Mouse (Mus musculus) neural tube, embryonic 14.5 days (tissue): ENCODE data around the gene Ralgds. TPM values are rescaled to one million over a fixed set of nuclear protein-coding genes. Genes with fewer than 3 reads are reported as not detected.
A peak's percentile ranks its signal among the peaks of the same experiment; 100 is the strongest.

Experiments
- ATAC-seq: fragments of 200-750 bp; cut with Nextera tagmentation; 2 replicates; pipeline ENCODE4 v1.8.0; 2017; ENCODE audit warnings: low read depth, mild to moderate bottlenecking, moderate TSS enrichment, moderate library complexity
- H3K27ac ChIP-seq: fragments of 300-500 bp; sonication (generic); 2 replicates; pipeline ENCODE4 v1.5.1; 2014; ENCODE audit warnings: low read depth, mild to moderate bottlenecking, control low read depth, low read length, moderate library complexity, mixed read lengths
- H3K27me3 ChIP-seq: fragments of 300-500 bp; sonication (generic); 2 replicates; pipeline ENCODE4 v1.6.1; 2014; ENCODE audit warnings: low read length; ENCODE audit not compliant: control insufficient read depth, insufficient read depth
- H3K36me3 ChIP-seq: fragments of 300-500 bp; sonication (generic); 2 replicates; pipeline ENCODE4 v1.6.1; 2014; ENCODE audit warnings: low read length, mixed read lengths; ENCODE audit not compliant: control insufficient read depth, insufficient read depth
- H3K4me1 ChIP-seq: fragments of 300-500 bp; sonication (generic); 2 replicates; pipeline ENCODE4 v1.6.1; 2014; ENCODE audit warnings: low read length; ENCODE audit not compliant: control insufficient read depth, insufficient read depth
- H3K4me2 ChIP-seq: fragments of 300-500 bp; sonication (generic); 2 replicates; pipeline ENCODE4 v1.6.1; 2014; ENCODE audit warnings: mild to moderate bottlenecking, low read depth, low read length, control low read depth
- H3K4me3 ChIP-seq: fragments of 300-500 bp; sonication (generic); 2 replicates; pipeline ENCODE4 v1.5.1; 2014; ENCODE audit warnings: low read depth, low read length, control low read depth, mixed read lengths
- H3K9ac ChIP-seq: fragments of 300-500 bp; sonication (generic); replicated peaks from 2 replicates; pipeline ENCODE4 v1.6.1; 2014; ENCODE audit warnings: low read depth, mild to moderate bottlenecking, control low read depth, low read length, mixed read lengths
- H3K9me3 ChIP-seq: fragments of 300-500 bp; sonication (generic); 2 replicates; pipeline ENCODE4 v1.6.1; 2016; ENCODE audit warnings: low read length; ENCODE audit not compliant: control insufficient read depth
- WGBS: fragments of 180-500 bp; shearing (Covaris S2); extraction: QIAGEN DNeasy Blood & Tissue Kit; methylation state at CpG from one replicate; pipeline ENCODE4 v1.1.7; 2014; 5-methylcytosine and 5-hydroxymethylcytosine counted together
- polyA plus RNA-seq: library from polyadenylated mRNA; unstranded; fragments of >200 nt; fragmentation: Nextera tagmentation; extraction: Ambion mirVana; gene quantifications from 2 replicates; pipeline ENCODE4 v1.2.1, GENCODE M21; 2014

Ralgds gene
- polyA plus RNA-seq, 1 experiment from 2014 or later: 76.5 TPM

- Histone ChIP-seq H3K4me1 (peaks cover 47% of the 10 kb centered on the region), H3K9me3 (no peaks in the 10 kb centered on the region), H3K4me2 (no peak overlapping the region), H3K36me3 (no peaks in the 10 kb centered on the region), H3K4me3 (no peak overlapping the region), H3K27me3 (no peaks in the 10 kb centered on the region), H3K27ac (no peak overlapping the region), H3K9ac (no peak overlapping the region)
- no peak for ATAC-seq
- 44% methylated on average over 5 of the region's 5 CpGs for WGBS
These were observed 4.4 kb downstream of the Ralgds start for GRCm38 (mm10) chr2:28517206-28517909.

DNA sequence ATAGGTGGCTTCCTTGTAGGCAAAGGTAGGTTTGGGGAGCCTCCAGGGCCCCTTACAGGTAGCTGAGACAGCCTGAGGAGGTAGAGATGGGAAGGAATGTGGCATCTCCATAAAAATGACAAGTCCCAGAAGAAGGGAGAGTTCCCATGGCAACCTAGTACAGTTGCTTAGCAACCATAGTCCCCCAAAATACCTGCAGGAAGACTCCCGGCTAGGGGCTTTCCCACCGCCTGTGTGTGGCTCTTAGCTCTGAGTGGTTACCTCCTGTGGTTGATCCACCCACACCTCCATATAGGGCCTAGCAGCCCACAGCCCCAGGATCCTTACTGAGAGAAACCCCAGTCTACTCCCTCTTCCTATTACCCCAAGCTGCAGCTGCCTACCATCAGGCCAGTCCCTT lies 5.3 kb downstream of the Ralgds start:
- H3K27ac ChIP-seq: no peak overlapping the region
- H3K27me3 ChIP-seq: no peaks in the 10 kb centered on the region
- no peaks in the 10 kb centered on the region for H3K36me3 ChIP-seq
- H3K9me3 ChIP-seq: no peaks in the 10 kb centered on the region
- H3K9ac ChIP-seq: no peak overlapping the region
- H3K4me2 ChIP-seq: peak overlapping the region; percentile 1; the same call in 1 of the 2 replicates
- no peak for ATAC-seq
- H3K4me3 ChIP-seq: no peak overlapping the region
- H3K4me1 ChIP-seq: peaks cover 47% of the 10 kb centered on the region
- WGBS: 10% methylated on average over 2 of the region's 2 CpGs

GRCm38 (mm10) chr2:28520581-28520980 lies 7.7 kb downstream of the Ralgds start:
- WGBS: 66% methylated on average over 5 of the region's 5 CpGs
- Histone ChIP-seq H3K4me3 (no peak overlapping the region), H3K36me3 (no peaks in the 10 kb centered on the region), H3K27ac (no peak overlapping the region), H3K9ac (no peak overlapping the region), H3K4me2 (no peak overlapping the region), H3K9me3 (no peaks in the 10 kb centered on the region), H3K27me3 (no peaks in the 10 kb centered on the region), H3K4me1 (peaks cover 48% of the 10 kb centered on the region)
- no peak for ATAC-seq

GRCm38 (mm10) chr2:28521571-28522151 lies 8.7 kb downstream of the Ralgds start:
- Histone ChIP-seq H3K4me3 (no peak overlapping the region), H3K9ac (no peak overlapping the region), H3K27me3 (no peaks in the 10 kb centered on the region), H3K9me3 (no peaks in the 10 kb centered on the region), H3K4me2 (no peak overlapping the region), H3K4me1 (peaks cover 47% of the 10 kb centered on the region), H3K36me3 (no peaks in the 10 kb centered on the region), H3K27ac (no peak overlapping the region)
- no peak for ATAC-seq
- WGBS: 85% methylated on average over 6 of the region's 6 CpGs

DNA sequence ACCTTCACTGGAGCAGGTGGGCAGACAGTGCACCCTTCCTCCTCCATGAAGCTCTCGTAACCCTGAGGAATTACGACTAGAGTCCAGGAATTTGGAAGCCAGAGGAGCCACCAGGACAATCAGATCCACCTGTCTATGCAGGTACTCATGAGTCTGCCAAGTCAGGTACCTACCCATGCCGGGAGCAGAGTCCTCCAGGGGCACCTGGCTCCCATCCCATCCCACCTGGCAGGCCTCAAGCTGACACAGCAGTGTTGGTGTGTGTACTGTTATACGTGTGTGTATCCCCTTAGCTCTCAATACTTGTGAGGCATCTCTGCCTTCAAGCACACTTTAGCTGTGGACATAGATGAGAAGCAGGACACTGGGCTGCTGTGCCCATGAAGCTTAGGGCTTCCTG lies 9.2 kb downstream of the Ralgds start:
- H3K27ac ChIP-seq: no peak overlapping the region

DNA sequence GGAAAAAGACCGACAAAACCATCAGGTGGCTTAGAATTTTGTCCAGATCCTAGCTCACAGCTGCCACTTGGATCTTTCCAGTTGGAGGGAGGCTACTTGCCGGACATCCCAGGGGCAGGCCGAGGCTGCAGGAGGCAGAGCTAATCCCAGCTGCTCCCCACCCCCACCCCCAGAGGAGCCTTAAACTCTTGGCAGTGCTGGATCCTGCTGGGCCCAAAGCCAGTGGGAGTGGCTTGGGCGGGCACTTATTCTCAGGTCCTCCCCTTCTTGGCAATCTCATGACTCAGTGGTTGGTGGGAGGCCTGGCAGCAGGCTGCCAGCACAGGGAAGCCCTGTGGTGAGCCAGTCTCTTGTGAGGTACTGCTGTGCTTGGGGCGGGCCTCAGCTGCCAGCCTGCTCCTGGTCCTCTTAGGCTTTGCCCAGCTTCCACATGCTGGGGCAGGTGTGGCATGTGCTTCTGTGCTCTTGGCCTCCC lies 10.8 kb downstream of the Ralgds start:
- Histone ChIP-seq H3K4me2 (no peak overlapping the region), H3K27ac (0 out of 2 replicates have a peak overlapping the region, but pooled peaks have one; percentile 1), H3K4me1 (peaks cover 36% of the 10 kb centered on the region), H3K4me3 (no peak overlapping the region), H3K9ac (no peak overlapping the region), H3K27me3 (no peaks in the 10 kb centered on the region), H3K9me3 (no peaks in the 10 kb centered on the region), H3K36me3 (no peaks in the 10 kb centered on the region)
- 9% methylated on average over 5 of the region's 5 CpGs for WGBS
- peak; percentile 84 for ATAC-seq

More for the DNA sequence above, 9.2 kb downstream of the Ralgds start:
- Histone ChIP-seq H3K36me3 (no peaks in the 10 kb centered on the region), H3K9me3 (no peaks in the 10 kb centered on the region), H3K4me3 (no peak overlapping the region), H3K27me3 (no peaks in the 10 kb centered on the region), H3K9ac (no peak overlapping the region), H3K4me2 (no peak overlapping the region), H3K4me1 (peaks cover 44% of the 10 kb centered on the region)
- no peak for ATAC-seq
- WGBS: 92% methylated on average over 4 of the region's 4 CpGs

DNA sequence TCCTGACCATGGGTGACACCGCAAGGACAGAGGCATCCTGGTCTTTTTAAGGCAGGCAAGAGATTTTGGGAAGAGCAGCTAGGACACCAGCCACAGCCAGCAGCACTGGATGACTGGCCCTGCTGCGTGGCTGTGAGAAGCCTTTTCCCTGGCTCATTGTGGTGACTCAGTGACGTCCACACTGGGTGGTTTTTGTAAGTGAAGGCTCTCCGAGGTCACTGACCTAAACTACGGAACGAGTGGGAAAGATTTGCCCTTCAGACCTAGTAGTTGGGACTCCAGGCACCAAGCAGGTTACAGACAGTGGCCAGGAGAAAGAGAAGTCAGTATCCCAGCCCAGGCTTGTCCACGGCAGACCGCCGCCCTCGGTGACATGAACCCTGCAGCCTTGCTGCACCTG lies 11.5 kb downstream of the Ralgds start:
- H3K36me3 ChIP-seq: no peaks in the 10 kb centered on the region
- H3K27me3 ChIP-seq: no peaks in the 10 kb centered on the region
- H3K27ac ChIP-seq: 0 out of 2 replicates have a peak overlapping the region, but pooled peaks have one; percentile 80
- ATAC-seq: no peak
- no peak overlapping the region for H3K4me2 ChIP-seq
- no peaks in the 10 kb centered on the region for H3K9me3 ChIP-seq
- H3K4me1 ChIP-seq: peaks cover 38% of the 10 kb centered on the region
- no peak overlapping the region for H3K9ac ChIP-seq
- no peak overlapping the region for H3K4me3 ChIP-seq
- 84% methylated on average over 10 of the region's 10 CpGs for WGBS

DNA sequence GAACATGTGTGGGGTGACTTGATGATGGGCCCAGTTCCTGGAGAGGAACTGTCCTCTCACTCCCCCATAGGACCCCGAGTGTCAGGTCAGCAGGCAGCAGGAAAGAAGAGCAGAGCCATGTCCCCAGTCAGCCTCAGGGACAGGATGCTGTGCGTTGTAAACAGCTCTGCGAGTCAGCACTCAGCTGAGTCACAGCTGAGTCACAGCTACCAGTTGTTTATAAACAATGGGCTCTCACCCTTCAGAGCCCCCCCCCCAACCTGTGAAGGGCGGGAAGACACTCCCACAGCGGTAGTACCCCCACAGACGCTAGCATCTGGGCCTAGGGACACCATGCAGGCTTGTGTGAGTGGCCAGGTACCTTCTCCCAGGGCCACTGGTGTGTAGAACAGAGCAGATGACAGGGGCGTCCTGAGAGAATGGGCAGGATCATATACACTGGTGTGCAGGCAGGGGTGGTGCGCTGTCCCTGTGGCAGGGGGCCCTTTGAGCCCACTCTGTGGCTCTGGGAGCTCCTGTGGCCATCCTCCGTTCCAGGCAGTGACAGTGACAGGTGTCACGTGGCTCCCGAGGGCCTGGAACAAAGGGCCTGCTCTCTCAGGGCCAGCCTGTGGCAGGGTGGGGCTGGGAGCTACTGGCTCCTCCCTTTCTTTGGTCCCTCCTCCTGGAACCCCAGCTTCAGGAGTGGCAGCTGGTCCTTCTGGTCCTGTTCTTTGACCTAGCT lies 12.5 kb downstream of the Ralgds start:
- Histone ChIP-seq H3K9ac (peak overlapping the region; percentile 26; the same call in 1 of the 2 replicates), H3K4me1 (peaks cover 44% of the 10 kb centered on the region), H3K4me2 (no peak overlapping the region), H3K9me3 (no peaks in the 10 kb centered on the region), H3K27me3 (no peaks in the 10 kb centered on the region), H3K27ac (peak overlapping the region; percentile 80), H3K4me3 (no peak overlapping the region), H3K36me3 (no peaks in the 10 kb centered on the region)
- WGBS: 11% methylated on average over 11 of the region's 11 CpGs
- peak; percentile 39 for ATAC-seq
